In the genomic region with DNA sequence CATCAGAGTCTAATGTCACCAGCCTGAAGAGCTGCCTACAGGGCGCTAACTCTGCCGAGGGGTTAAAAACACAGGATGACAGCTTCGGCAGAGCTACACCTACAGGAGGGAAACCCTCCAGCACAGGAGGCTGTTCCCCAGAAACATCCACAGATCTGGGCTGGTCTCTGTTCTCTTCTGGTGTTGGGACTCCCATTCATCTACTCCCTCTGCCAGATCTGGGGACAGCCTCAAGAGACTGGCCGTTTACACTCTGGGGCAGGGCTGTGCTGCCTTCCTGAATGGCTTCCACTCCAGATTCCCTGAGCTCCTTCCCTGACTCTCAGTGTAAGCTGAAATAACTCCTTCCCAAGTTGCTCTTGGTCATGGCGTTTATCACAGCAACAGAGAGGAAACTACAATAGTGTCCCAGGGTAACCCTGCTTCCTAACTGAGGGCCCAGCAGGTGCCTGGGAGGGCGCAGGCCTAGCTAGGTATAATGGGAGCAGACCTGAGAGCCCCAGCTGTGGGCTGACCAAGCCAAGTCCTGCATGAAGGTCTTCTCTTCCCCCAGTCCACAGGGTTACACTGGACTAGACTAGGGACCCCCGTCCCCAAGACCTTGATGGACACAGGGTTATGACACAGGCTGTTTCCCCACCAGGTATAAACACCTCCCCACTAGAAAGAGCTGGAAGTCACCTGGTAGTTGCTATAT, we compare ENCODE assay signal across 7 mouse cellular contexts. TPM values are rescaled to one million over a fixed set of nuclear protein-coding genes. Genes with fewer than 3 reads are reported as not detected.
DNase-seq lines count a peak whose midpoint lies in the region; ATAC-seq and TF ChIP-seq lines count a peak whose summit lies in the region.

No protein-coding gene starts in this region.

- no peaks in the 10 kb centered on the region for H3K9me3 ChIP-seq in lung, embryonic 16.5 days (ENCODE audit: control insufficient read depth, low read length)
- no peaks in the 10 kb centered on the region for H3K9me3 ChIP-seq in forebrain, embryonic 11.5 days (ENCODE audit: control insufficient read depth, low read length)
- H3K9me3 ChIP-seq in limb, embryonic 13.5 days, result no peaks in the 10 kb centered on the region

- peak overlapping the region; percentile 58 for H3K27ac ChIP-seq in lung, embryonic 16.5 days (ENCODE audit: low read length)
- peak overlapping the region; percentile 60; the same call in 1 of the 2 replicates for H3K27ac ChIP-seq in forebrain, embryonic 11.5 days (ENCODE audit: low read depth, low read length)
- peak overlapping the region; percentile 65 for H3K27ac ChIP-seq in limb, embryonic 13.5 days
- no peak overlapping the region for H3K27ac ChIP-seq in small intestine, adult 2 months (ENCODE audit: insufficient read depth, low read depth, low read length)

- H3K4me3 ChIP-seq in lung, embryonic 16.5 days (ENCODE audit: low read length), result peak overlapping the region; percentile 55
- peak overlapping the region; percentile 52 for H3K4me3 ChIP-seq in forebrain, embryonic 11.5 days (ENCODE audit: low read depth, low read length)
- H3K4me3 ChIP-seq in limb, embryonic 13.5 days, result peak overlapping the region; percentile 64
- peak overlapping the region; percentile 45 for H3K4me3 ChIP-seq in small intestine, adult 2 months (ENCODE audit: low read depth, low read length)

- peaks cover 44% of the 10 kb centered on the region for H3K4me1 ChIP-seq in lung, embryonic 16.5 days (replicated peaks; ENCODE audit: control insufficient read depth, insufficient read depth, low read length)
- peaks cover 22% of the 10 kb centered on the region for H3K4me1 ChIP-seq in forebrain, embryonic 11.5 days (replicated peaks; ENCODE audit: control insufficient read depth, insufficient read depth, low read length)
- peaks cover 51% of the 10 kb centered on the region for H3K4me1 ChIP-seq in limb, embryonic 13.5 days
- peaks cover 3% of the 10 kb centered on the region for H3K4me1 ChIP-seq in small intestine, adult 2 months (ENCODE audit: control insufficient read depth, insufficient read depth, insufficient read length, low read length)

- H3K27me3 ChIP-seq in lung, embryonic 16.5 days (ENCODE audit: control insufficient read depth, insufficient read depth, low read depth, low read length), result no peaks in the 10 kb centered on the region
- H3K27me3 ChIP-seq in forebrain, embryonic 11.5 days (ENCODE audit: control insufficient read depth, insufficient read depth, low read length), result no peaks in the 10 kb centered on the region
- no peaks in the 10 kb centered on the region for H3K27me3 ChIP-seq in limb, embryonic 13.5 days
- H3K27me3 ChIP-seq in small intestine, adult 2 months (ENCODE audit: control insufficient read depth, insufficient read depth, low read length), result no peaks in the 10 kb centered on the region

- peak overlapping the region; percentile 64 for H3K9ac ChIP-seq in lung, embryonic 16.5 days (ENCODE audit: low read length)
- peak overlapping the region; percentile 65 for H3K9ac ChIP-seq in forebrain, embryonic 11.5 days (ENCODE audit: low read length)
- H3K9ac ChIP-seq in limb, embryonic 13.5 days, result peak overlapping the region; percentile 74

- H3K4me2 ChIP-seq in lung, embryonic 16.5 days (ENCODE audit: low read depth, low read length), result peak overlapping the region; percentile 70
- H3K4me2 ChIP-seq in forebrain, embryonic 11.5 days (ENCODE audit: low read depth, low read length, severe bottlenecking), result peak overlapping the region; percentile 77
- H3K4me2 ChIP-seq in limb, embryonic 13.5 days (replicated peaks), result peak overlapping the region; percentile 97

- DNase-seq in lung, adult 18-20 months, result no peak
- DNase-seq in forebrain, embryonic 11.5 days (ENCODE audit: low spot score), result no peak
- no peak for DNase-seq in layer of hippocampus, postnatal 10 days (ENCODE audit: low spot score in 2 of 2)
- no peak for DNase-seq in urinary bladder, adult 2 months (ENCODE audit: low spot score)

- TF ChIP-seq CTCF in small intestine, adult 2 months (IDR thresholded peaks at IDR 0.05; ENCODE audit: extremely low read depth, insufficient read length, insufficient replicate concordance, low read depth, low read length), result no peak

- WGBS in lung, embryonic 16.5 days, result 25% methylated on average over 7 of the region's 7 CpGs
- WGBS in forebrain, embryonic 11.5 days, result 23% methylated on average over 7 of the region's 7 CpGs
- WGBS in limb, embryonic 13.5 days, result 24% methylated on average over 7 of the region's 7 CpGs
- 39% methylated on average over 7 of the region's 7 CpGs for WGBS in small intestine, adult 2 months

- no peaks in the 10 kb centered on the region for H3K36me3 ChIP-seq in lung, embryonic 16.5 days (ENCODE audit: control insufficient read depth, insufficient read depth, low read length)
- H3K36me3 ChIP-seq in forebrain, embryonic 11.5 days (ENCODE audit: control insufficient read depth, insufficient read depth, low read length), result no peaks in the 10 kb centered on the region
- H3K36me3 ChIP-seq in limb, embryonic 13.5 days, result no peaks in the 10 kb centered on the region
- peaks cover 7% of the 10 kb centered on the region for H3K36me3 ChIP-seq in small intestine, adult 2 months (ENCODE audit: control insufficient read depth, insufficient read depth, low read length)

- no peak for TF ChIP-seq POLR2A in small intestine, adult 2 months (IDR thresholded peaks at IDR 0.05; ENCODE audit: low read depth, low read length)

- ATAC-seq in lung, embryonic 16.5 days (ENCODE audit: low read depth), result peak; percentile 28
- ATAC-seq in forebrain, embryonic 11.5 days (replicated peaks; ENCODE audit: low FRiP score), result peak; percentile 52
- no peak; the same call in 1 of the 2 replicates for ATAC-seq in limb, embryonic 13.5 days (ENCODE audit: low FRiP score, low read depth)

RNA-seq across cellular contexts. Expression of a gene that starts 37.2 kb away (rescaled TPM):
- polyA plus RNA-seq in lung, embryonic 16.5 days (2015; fragmentation: Nextera tagmentation; extraction: Ambion mirVana), result 53.1 and 54.5 TPM in 2 replicates
- polyA plus RNA-seq in forebrain, embryonic 11.5 days (2014; fragmentation: Nextera tagmentation; extraction: Ambion mirVana), result 51.8 and 63.9 TPM in 2 replicates
- 58.3 and 61.2 TPM in 2 replicates for polyA plus RNA-seq in limb, embryonic 13.5 days (2015; fragmentation: Nextera tagmentation; extraction: Ambion mirVana)
- 40.1 and 70.5 TPM in 2 replicates for polyA plus RNA-seq in small intestine, adult 2 months (2012; rRNA removed)
- 100 to 1,000 TPM; 108 to 126 TPM for total RNA-seq in layer of hippocampus, postnatal 10 days (2021)
- 78.9 and 96.8 TPM in 2 replicates for polyA plus RNA-seq in urinary bladder, adult 2 months (2012; rRNA removed)

RNA-seq across cellular contexts. Expression of a gene that starts 41.5 kb away (rescaled TPM):
- polyA plus RNA-seq in lung, embryonic 16.5 days (2015; fragmentation: Nextera tagmentation; extraction: Ambion mirVana), result 11.8 and 12.0 TPM in 2 replicates
- polyA plus RNA-seq in forebrain, embryonic 11.5 days (2014; fragmentation: Nextera tagmentation; extraction: Ambion mirVana), result 9.7 and 10.6 TPM in 2 replicates
- 15.7 and 17.2 TPM in 2 replicates for polyA plus RNA-seq in limb, embryonic 13.5 days (2015; fragmentation: Nextera tagmentation; extraction: Ambion mirVana)
- 6.4 and 11.0 TPM in 2 replicates for polyA plus RNA-seq in small intestine, adult 2 months (2012; rRNA removed)
- total RNA-seq in layer of hippocampus, postnatal 10 days (2021), result 10 to 100 TPM; 27.0 to 27.4 TPM
- polyA plus RNA-seq in urinary bladder, adult 2 months (2012; rRNA removed), result 37.8 and 51.7 TPM in 2 replicates
